Mouse (Mus musculus): ENCODE measurements around the gene Cd22. TPM values are rescaled to one million over a fixed set of nuclear protein-coding genes. Genes with fewer than 3 reads are reported as not detected.

The Cd22 gene
- total RNA-seq, 2 experiments from 2014 or later, result not detected

- Histone ChIP-seq H3K27ac (no peak overlapping the region), H3K4me3 (no peak overlapping the region)
- no peak for TF ChIP-seq CTCF (conservative IDR thresholded peaks at IDR 0.05)
- no peak for DNase-seq (ENCODE audit: low spot score in 2 of 2)
Observed at GRCm38 (mm10) chr7:30891746-30892145, 11.6 kb upstream of the Cd22 start.

DNA sequence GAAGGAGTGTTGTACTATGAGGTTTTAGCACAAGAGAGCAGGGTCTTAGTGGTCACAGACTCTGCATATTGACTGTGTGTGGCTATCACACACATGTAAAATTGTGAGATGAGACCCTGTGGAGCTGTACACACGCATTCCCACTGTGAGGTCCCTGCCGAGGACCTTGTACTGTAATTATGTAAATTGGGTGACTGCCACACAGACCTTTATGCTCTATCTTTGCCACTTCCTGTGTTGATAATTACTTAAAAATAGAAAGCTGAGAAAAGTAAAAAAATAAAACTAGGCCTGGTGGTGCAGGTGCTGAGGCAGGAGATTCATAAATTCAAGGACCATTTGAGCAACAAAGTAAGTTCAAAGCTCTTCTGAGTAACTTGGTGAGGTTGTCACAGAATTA lies 10.5 kb upstream of the Cd22 start:
- no peak for DNase-seq (ENCODE audit: low spot score in 2 of 2)
- no peak for TF ChIP-seq CTCF (conservative IDR thresholded peaks at IDR 0.05)
- Histone ChIP-seq H3K27ac (no peak overlapping the region), H3K4me3 (no peak overlapping the region)

- no peak overlapping the region for H3K27ac ChIP-seq
- DNase-seq (ENCODE audit: low spot score in 2 of 2), result no peak
- no peak for TF ChIP-seq CTCF (conservative IDR thresholded peaks at IDR 0.05)
- no peak overlapping the region for H3K4me3 ChIP-seq
Observed at GRCm38 (mm10) chr7:30888786-30889185, 8.6 kb upstream of the Cd22 start.

- no peak for TF ChIP-seq CTCF (conservative IDR thresholded peaks at IDR 0.05)
- DNase-seq (ENCODE audit: low spot score in 2 of 2), result no peak
- Histone ChIP-seq H3K4me3 (no peak overlapping the region), H3K27ac (no peak overlapping the region)
Observed at GRCm38 (mm10) chr7:30887568-30888188, 7.5 kb upstream of the Cd22 start.

DNA sequence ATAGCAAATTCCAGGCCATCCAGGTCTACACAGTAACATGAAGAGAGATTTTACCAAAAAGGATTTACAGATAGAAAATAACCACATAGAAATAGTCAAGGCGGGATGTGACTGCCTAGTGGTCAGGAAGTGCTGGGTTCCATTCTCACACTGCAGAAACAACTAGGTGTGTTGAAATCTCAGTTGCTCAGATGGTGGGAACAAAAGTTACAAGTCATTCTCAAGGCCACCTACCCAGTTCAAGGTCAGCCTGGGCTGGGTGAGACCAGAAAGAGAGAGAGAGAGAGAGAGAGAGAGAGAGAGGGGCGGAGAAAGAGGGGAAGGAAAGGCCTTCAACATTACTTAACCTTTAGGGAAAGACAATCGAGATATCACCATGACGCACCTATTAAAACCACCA lies 6.7 kb upstream of the Cd22 start:
- no peak overlapping the region for H3K27ac ChIP-seq

DNA sequence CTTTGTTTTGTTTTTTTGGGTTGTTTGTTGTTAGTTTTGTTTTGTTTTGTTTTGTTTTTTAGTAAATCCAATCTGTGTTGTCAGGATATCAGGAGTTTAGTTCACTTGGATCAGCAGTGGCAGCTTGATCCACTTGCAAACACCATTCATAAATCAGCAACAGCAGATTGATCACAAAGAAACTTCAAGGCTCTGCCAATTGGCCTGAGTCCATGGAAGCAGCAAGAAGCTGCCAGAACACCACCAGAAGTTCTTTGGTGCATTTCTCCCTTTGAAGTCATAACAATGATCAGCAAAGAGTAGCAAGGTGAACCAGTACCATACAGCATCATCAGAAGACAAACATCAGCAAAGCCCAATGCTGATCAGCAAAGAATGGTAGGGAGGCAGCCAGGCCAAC lies 3.9 kb upstream of the Cd22 start:
- Histone ChIP-seq H3K27ac (no peak overlapping the region), H3K4me3 (no peak overlapping the region)
- no peak for DNase-seq (ENCODE audit: low spot score in 2 of 2)
- no peak for TF ChIP-seq CTCF (conservative IDR thresholded peaks at IDR 0.05)

More for the DNA sequence above, 6.7 kb upstream of the Cd22 start:
- no peak for TF ChIP-seq CTCF (conservative IDR thresholded peaks at IDR 0.05)
- no peak overlapping the region for H3K4me3 ChIP-seq
- DNase-seq (ENCODE audit: low spot score in 2 of 2), result no peak

DNA sequence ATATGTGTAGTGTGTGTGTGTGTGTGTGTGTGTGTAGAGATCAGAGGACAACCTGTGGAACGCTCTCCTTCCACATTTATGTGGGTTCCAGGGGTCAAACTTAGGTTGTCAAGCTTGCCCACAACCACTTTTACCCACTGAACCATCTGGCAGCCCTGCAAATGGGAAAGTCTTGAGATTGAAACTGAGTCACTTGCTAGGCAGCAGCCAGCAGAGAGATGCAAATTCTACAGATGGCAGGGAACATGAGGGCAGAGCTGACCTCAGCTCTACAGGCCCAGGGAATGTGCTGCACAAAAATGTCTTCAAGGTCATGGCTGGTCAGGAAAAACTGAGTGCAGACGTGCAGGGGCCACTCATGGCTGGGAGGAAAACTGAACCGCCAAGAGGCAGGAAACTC lies 1.2 kb upstream of the Cd22 start:
- DNase-seq (ENCODE audit: low spot score in 2 of 2), result no peak
- no peak overlapping the region for H3K4me3 ChIP-seq
- no peak overlapping the region for H3K27ac ChIP-seq
- no peak for TF ChIP-seq CTCF (conservative IDR thresholded peaks at IDR 0.05)

- H3K27ac ChIP-seq, result no peak overlapping the region
- TF ChIP-seq CTCF (conservative IDR thresholded peaks at IDR 0.05), result no peak
- H3K4me3 ChIP-seq, result no peak overlapping the region
- DNase-seq (ENCODE audit: low spot score in 2 of 2), result no peak
Observed at GRCm38 (mm10) chr7:30878950-30879349, 1.2 kb downstream of the Cd22 start.

GRCm38 (mm10) chr7:30873083-30873482 lies 7.1 kb downstream of the Cd22 start:
- Histone ChIP-seq H3K27ac (no peak overlapping the region), H3K4me3 (no peak overlapping the region)
- peak; percentile 27 to 69 for DNase-seq (ENCODE audit: low spot score in 2 of 2)
- TF ChIP-seq CTCF (conservative IDR thresholded peaks at IDR 0.05), result peak; percentile 86

DNA sequence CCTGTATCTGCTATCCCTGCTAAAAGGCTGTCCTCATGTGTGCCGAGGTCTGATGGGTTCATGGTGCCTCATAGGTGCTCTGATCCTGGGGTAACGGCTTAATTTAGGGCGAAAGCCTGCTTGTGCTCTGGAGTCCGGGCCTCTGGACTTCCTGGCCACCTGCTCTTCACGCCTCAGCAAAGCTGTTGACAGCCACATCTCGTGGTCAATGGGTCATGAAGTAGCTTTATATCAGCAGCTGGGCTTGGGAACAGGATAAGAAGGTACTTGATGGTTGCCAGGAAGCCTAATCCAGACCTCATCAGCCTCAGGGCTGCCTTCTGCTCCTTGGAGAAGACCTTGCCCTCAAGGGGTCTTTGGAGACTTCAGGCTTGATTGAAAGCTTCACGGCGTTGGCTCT lies 16.8 kb downstream of the Cd22 start:
- TF ChIP-seq CTCF (conservative IDR thresholded peaks at IDR 0.05), result no peak
- DNase-seq (ENCODE audit: low spot score in 2 of 2), result no peak
- H3K27ac ChIP-seq, result no peak overlapping the region
- H3K4me3 ChIP-seq, result no peak overlapping the region

DNA sequence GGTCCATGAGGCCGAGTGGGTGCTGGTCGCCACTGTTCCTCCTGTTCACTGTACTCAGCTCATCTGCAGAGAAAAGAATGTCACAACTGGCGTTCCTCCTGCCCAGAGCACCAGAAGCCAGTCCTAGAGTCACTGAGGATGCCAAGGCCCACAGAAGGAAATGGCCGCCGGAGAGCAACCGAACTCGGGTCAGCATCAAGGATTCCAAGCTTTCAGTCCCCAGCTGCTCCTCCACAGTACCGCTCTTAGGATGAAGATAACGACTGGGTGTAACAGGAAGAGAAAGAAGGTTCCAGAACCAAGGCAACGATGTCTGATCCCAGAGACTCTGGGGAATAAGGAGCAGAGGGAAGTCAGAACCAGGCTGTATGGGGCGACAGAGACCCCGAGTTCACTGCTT lies 18.7 kb downstream of the Cd22 start, which contains the start of gene Ffar1:
TSS of gene Ffar1 (minus strand) at position 101 of the 400 bp plus-strand sequence.
- H3K4me3 ChIP-seq, result no peak within 1 kb of the TSS
- no peak for TF ChIP-seq CTCF (conservative IDR thresholded peaks at IDR 0.05)
- no peak within 1 kb of the TSS for H3K27ac ChIP-seq
- no peak for DNase-seq (ENCODE audit: low spot score in 2 of 2)

- TF ChIP-seq CTCF (conservative IDR thresholded peaks at IDR 0.05), result peak; percentile 80
- DNase-seq (ENCODE audit: low spot score in 2 of 2), result peak; percentile 10 to 61
- no peak overlapping the region for H3K4me3 ChIP-seq
- H3K27ac ChIP-seq, result no peak overlapping the region
Observed at GRCm38 (mm10) chr7:30859635-30860402, 20.3 kb downstream of the Cd22 start.

- H3K4me3 ChIP-seq, result no peak overlapping the region
- H3K27ac ChIP-seq, result no peak overlapping the region
- peak; percentile 85 for TF ChIP-seq CTCF (conservative IDR thresholded peaks at IDR 0.05)
- peak; percentile 67 to 72 for DNase-seq (ENCODE audit: low spot score in 2 of 2)
Observed at GRCm38 (mm10) chr7:30859290-30859634, 20.9 kb downstream of the Cd22 start.

DNA sequence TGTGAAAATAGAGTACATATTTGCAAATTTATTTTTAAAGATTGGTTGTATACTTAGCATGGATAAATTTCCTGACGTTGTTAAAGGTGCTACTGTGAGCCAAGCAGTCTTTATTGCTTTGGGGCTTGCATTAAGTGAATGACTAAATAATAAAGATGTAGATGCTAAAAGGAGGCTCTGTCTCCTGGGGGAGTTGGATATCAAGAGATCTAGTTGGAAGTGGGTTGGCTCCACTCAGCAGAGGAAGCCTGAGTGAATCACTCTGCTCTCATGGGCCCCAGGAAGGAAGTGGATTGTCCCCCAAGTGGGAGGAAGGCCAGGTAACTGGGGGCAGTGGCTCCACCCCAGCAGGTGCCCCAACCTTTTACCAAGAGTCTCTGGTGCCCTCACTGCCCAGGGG lies 22.4 kb downstream of the Cd22 start:
- TF ChIP-seq CTCF (conservative IDR thresholded peaks at IDR 0.05), result no peak

More for the DNA sequence above, 22.4 kb downstream of the Cd22 start:
- no peak for DNase-seq (ENCODE audit: low spot score in 2 of 2)
- Histone ChIP-seq H3K4me3 (no peak overlapping the region), H3K27ac (no peak overlapping the region)

Measured in layer of hippocampus, adult 2 months (tissue).